Mouse (Mus musculus) megakaryocyte, embryonic 14.5 days (primary cell): ENCODE results near the gene Vps13d. TPM values are rescaled to one million over a fixed set of nuclear protein-coding genes. Genes with fewer than 3 reads are reported as not detected.

Experiments
- H3K27me3 ChIP-seq: replicated peaks from 2 replicates; pipeline ENCODE3; 2012; ENCODE audit warnings: inconsistent platforms
- H3K36me3 ChIP-seq: replicated peaks from 2 replicates; pipeline ENCODE3; 2012; ENCODE audit warnings: low read length, inconsistent platforms, mixed read lengths
- H3K4me1 ChIP-seq: 2 replicates; pipeline ENCODE4 v1.6.1; 2012; ENCODE audit warnings: inconsistent platforms
- H3K4me3 ChIP-seq: replicated peaks from 2 replicates; pipeline ENCODE3; 2012; ENCODE audit warnings: moderate library complexity, mild to moderate bottlenecking, inconsistent platforms
- H3K9me3 ChIP-seq: 2 replicates; pipeline ENCODE4 v1.6.1; 2012; ENCODE audit warnings: inconsistent platforms
- FLI1 ChIP-seq: IDR thresholded peaks from 2 replicates; pipeline ENCODE4 v1.6.1; 2012; ENCODE audit warnings: low read length, inconsistent platforms, mixed read lengths
- GATA1 ChIP-seq: IDR thresholded peaks from 3 replicates; pipeline ENCODE4 v1.6.1; 2012; ENCODE audit warnings: mixed read lengths, low read length, inconsistent platforms, borderline replicate concordance
- polyA plus RNA-seq: library from polyadenylated mRNA; stranded (reverse); fragments of >175 nt; gene quantifications from 2 replicates; pipeline ENCODE4 v1.2.3, GENCODE M21; 2012; ENCODE audit warnings: low replicate concordance; ENCODE audit not compliant: insufficient read depth

The Vps13d gene
- polyA plus RNA-seq, 1 experiment = 20.6 TPM

DNA sequence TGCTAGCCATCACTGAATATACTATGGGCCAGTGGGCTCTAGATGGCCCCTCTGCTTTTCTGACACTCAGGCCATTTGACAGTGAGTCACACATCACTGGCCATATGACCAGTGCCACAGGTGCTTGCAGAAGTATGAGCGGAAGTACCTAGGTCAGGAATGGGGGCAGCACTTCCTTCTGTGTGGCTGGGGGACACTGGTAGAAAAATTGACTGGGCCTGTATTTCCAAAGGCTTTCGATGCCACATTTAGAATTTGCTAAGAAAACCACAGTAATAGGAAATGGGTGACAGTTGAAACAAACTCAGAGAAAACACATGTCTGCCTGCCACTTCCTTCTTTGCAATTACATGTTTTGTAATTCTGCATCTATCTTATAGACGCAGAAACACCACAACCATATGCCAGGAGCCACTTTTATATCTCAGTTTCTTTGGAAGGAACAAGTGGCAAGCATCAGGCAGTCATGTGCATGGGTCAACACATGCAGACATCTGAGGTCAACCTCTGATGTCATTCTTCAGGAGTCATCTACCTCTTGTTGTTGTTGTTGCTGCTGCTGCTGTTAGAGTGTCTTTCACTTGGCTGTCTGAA is 175.6 kb downstream of the Vps13d start:
- H3K9me3 ChIP-seq = no peaks in the 10 kb centered on the region
- no peaks in the 10 kb centered on the region for H3K27me3 ChIP-seq
- peak overlapping the region; percentile 47 for H3K4me3 ChIP-seq
- TF ChIP-seq FLI1 = no peak
- TF ChIP-seq GATA1 = no peak; the same call in 2 of the 3 replicates
- peaks cover 96% of the 10 kb centered on the region for H3K36me3 ChIP-seq
- H3K4me1 ChIP-seq = peaks cover 100% of the 10 kb centered on the region

GRCm38 (mm10) chr4:145017745-145018144 is 177.1 kb downstream of the Vps13d start:
- peaks cover 98% of the 10 kb centered on the region for H3K36me3 ChIP-seq

DNA sequence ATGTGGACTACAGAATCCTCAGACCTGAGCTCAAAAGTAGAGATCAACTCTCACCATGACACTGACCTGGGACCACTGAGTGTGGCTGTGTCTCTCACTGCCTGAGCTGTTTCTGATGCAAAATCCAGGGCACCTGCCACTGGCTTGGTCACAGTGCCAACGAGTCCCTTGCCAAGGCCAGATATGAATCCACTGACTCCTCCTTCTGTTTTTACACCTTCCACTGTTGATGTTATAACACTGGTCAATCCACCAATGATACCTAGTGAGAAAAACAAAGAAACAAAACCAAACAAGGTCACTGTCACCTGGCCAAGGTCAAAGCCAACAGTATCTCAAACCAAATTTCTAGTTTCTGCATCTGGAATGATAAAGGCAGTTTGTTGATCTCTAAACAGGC is 178.1 kb downstream of the Vps13d start:
- Histone ChIP-seq H3K27me3 (no peaks in the 10 kb centered on the region), H3K9me3 (no peaks in the 10 kb centered on the region), H3K4me1 (peaks cover 100% of the 10 kb centered on the region), H3K4me3 (no peak overlapping the region), H3K36me3 (peaks cover 98% of the 10 kb centered on the region)
- TF ChIP-seq FLI1 (no peak), GATA1 (no peak)

More at GRCm38 (mm10) chr4:145017745-145018144, 177.1 kb downstream of the Vps13d start:
- TF ChIP-seq GATA1 (no peak), FLI1 (no peak)
- Histone ChIP-seq H3K4me3 (no peak overlapping the region), H3K4me1 (peaks cover 100% of the 10 kb centered on the region), H3K9me3 (no peaks in the 10 kb centered on the region), H3K27me3 (no peaks in the 10 kb centered on the region)

DNA sequence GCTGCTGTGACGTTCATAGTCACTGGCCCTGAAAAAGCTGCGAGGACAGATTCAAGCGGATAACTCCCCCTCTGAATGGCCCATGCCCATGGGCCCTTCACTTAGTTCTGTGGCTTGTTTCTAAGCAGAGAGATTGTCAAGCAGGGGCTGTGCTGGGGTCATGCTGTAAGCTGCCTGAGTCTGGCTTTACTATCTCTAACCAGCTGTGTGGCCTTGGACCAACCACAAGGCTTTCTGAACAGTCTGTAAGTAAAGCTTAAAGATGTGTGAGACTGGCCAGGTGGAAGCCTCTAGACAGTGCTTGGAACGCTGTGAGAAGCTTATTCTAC is 180.2 kb downstream of the Vps13d start:
- Histone ChIP-seq H3K36me3 (peaks cover 99% of the 10 kb centered on the region), H3K27me3 (no peaks in the 10 kb centered on the region), H3K4me1 (peaks cover 99% of the 10 kb centered on the region), H3K9me3 (no peaks in the 10 kb centered on the region), H3K4me3 (no peak overlapping the region)
- no peak for TF ChIP-seq GATA1
- TF ChIP-seq FLI1 = no peak

GRCm38 (mm10) chr4:145013760-145014631 is 180.8 kb downstream of the Vps13d start:
- H3K9me3 ChIP-seq = no peaks in the 10 kb centered on the region
- TF ChIP-seq GATA1 (no peak), FLI1 (no peak)
- no peak overlapping the region for H3K4me3 ChIP-seq
- H3K27me3 ChIP-seq = no peaks in the 10 kb centered on the region
- peaks cover 99% of the 10 kb centered on the region for H3K4me1 ChIP-seq
- H3K36me3 ChIP-seq = peaks cover 99% of the 10 kb centered on the region

GRCm38 (mm10) chr4:145013187-145013586 is 181.6 kb downstream of the Vps13d start:
- TF ChIP-seq GATA1 (no peak), FLI1 (no peak)
- peaks cover 95% of the 10 kb centered on the region for H3K4me1 ChIP-seq
- peaks cover 100% of the 10 kb centered on the region for H3K36me3 ChIP-seq

DNA sequence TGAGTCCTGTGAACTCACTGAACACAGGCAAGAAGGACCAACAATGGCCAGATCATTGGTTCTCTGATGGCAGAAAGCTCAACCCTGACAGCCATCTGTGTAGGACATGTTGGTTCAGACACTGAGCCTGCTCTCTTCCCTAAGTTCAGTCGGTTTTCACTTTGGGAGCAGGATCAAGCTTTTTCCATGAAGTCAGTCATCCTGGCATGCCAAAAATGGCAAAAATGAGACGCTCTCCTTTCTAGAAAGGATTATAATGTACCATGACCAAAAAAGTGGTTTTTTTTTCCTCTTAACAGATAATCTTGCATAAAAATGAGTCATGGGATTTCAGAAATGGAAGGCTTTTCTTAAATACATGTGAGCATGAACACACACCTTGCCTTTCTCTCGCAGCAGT is 183.6 kb downstream of the Vps13d start:
- TF ChIP-seq GATA1 = no peak
- no peak for TF ChIP-seq FLI1
- Histone ChIP-seq H3K27me3 (no peaks in the 10 kb centered on the region), H3K9me3 (no peaks in the 10 kb centered on the region), H3K4me3 (no peak overlapping the region), H3K4me1 (peaks cover 85% of the 10 kb centered on the region), H3K36me3 (peaks cover 89% of the 10 kb centered on the region)

More at GRCm38 (mm10) chr4:145013187-145013586, 181.6 kb downstream of the Vps13d start:
- peak overlapping the region; percentile 68 for H3K4me3 ChIP-seq
- no peaks in the 10 kb centered on the region for H3K27me3 ChIP-seq
- no peaks in the 10 kb centered on the region for H3K9me3 ChIP-seq

DNA sequence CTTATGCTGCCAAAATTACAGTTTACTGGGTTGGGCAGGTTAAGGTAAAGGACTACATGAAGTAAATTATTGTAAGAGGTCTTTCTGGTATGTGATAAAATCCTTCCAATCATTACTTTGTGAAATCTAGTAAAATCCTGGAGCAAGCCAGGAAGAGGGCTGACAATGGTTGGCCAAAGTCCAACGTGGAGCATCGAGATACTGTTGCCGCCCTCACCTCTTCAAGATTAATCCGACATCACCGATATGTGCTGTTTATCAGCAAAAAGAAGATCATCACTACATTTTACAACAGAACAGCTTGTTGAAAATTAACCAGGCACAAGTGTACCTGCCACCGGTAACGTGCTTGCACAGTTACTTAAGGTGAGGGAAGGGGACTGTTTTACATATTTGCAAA is 184.9 kb downstream of the Vps13d start:
- Histone ChIP-seq H3K9me3 (no peaks in the 10 kb centered on the region), H3K4me3 (no peak overlapping the region), H3K36me3 (peaks cover 89% of the 10 kb centered on the region), H3K27me3 (no peaks in the 10 kb centered on the region), H3K4me1 (peaks cover 85% of the 10 kb centered on the region)
- TF ChIP-seq FLI1 = no peak
- no peak for TF ChIP-seq GATA1

DNA sequence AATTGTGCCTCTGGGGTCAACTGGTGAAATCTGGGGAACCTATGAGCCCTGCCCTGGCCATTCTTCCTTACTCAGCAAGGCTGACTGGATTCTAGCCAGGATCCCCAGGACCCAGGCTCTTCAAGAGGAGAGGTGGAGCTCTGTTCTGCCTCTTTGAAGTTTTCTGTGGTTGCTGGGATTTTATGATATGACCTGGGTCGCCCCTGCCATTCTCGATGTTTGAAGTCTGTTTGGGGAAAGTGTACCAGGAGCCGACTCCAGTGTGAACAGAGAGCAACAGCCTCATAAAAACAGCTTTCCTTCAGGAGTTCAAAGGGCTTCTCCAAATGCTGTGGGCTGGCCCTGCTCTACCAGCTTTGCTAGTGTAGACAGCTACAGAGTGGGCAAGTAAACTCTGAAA is 185.4 kb downstream of the Vps13d start:
- no peak for TF ChIP-seq FLI1
- no peak for TF ChIP-seq GATA1
- H3K27me3 ChIP-seq = no peaks in the 10 kb centered on the region
- H3K9me3 ChIP-seq = no peaks in the 10 kb centered on the region
- peaks cover 89% of the 10 kb centered on the region for H3K36me3 ChIP-seq
- H3K4me3 ChIP-seq = no peak overlapping the region
- H3K4me1 ChIP-seq = peaks cover 85% of the 10 kb centered on the region

DNA sequence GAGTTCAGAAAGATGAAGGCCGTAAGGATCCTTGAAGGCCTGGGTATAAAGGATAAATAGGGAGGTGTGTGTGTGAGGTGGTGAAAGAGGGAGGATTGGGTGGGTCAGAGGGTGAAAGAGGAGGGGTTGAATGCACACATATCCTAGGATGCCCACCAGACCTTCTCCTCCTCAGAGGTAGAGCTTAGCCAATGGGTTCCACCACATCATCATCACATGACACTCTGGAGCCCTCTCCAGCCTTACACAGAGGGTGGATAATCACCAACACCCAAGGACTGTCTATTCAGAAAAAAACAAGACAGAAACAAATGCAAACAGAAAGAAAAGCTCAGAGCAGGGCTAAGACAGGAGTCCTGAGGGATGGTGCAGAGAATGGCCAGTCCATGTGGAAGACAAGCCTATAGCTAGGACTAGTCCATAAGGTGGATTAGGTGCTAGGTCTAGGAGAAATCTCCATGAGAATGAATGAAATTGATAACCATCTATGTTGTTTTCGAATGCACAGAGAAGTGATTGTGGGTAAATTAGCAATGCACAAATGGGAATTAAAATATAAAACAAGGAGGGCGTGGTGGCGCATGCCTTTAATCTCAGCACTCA is 188.8 kb downstream of the Vps13d start:
- Histone ChIP-seq H3K27me3 (no peaks in the 10 kb centered on the region), H3K4me3 (peak overlapping the region; percentile 24), H3K4me1 (peaks cover 82% of the 10 kb centered on the region), H3K9me3 (no peaks in the 10 kb centered on the region), H3K36me3 (peaks cover 84% of the 10 kb centered on the region)
- TF ChIP-seq GATA1 (no peak), FLI1 (no peak)
